Mouse (Mus musculus): Measurements from ENCODE around the gene Morc3.

GRCm38 (mm10) chr16:93888481-93888880, 56.6 kb downstream of the Morc3 start:
- TF ChIP-seq TAL1 (IDR thresholded peaks at IDR 0.05; ENCODE audit: low read length) (no peak), GATA1 (IDR thresholded peaks at IDR 0.05; ENCODE audit: low read length) (no peak)

Measured in erythroblast, embryonic 14.5 days (primary cell).